Mouse (Mus musculus) right cerebral cortex, postnatal 36 days (tissue): ENCODE data around the gene Susd5.
"Not testable (repeated sequence)": the region's sequence is repeated elsewhere in the genome, so short reads cannot be mapped to it uniquely, and the experiment has no call there.

Experiments
- DNase-seq, 2 experiments: peaks; one replicate each; pipeline ENCODE4 v3.0.0; 2022; ENCODE audit warnings: low spot score in 2 of 2, mixed read lengths in 1 of 2

Susd5 gene

DNA sequence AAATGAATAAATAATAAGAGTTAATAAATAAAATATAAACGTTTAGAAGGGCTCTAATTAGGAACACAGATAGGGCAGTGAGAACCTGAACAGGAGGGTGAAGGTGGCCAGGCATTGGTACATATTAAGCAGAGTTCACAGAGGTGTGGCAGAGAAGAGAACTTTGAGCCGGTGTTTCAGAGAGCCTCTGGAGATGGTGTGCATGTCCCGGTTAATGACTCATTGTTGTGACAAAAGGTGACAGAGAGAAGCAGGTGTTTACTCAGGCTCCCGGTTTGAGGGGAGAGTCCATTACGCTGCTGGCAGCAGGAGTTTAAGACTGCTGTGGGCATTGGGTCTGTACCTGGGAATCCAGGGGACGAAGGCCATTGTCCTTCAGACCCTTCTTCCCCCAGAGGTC, 12.4 kb downstream of the Susd5 start:
- no peak for DNase-seq

DNA sequence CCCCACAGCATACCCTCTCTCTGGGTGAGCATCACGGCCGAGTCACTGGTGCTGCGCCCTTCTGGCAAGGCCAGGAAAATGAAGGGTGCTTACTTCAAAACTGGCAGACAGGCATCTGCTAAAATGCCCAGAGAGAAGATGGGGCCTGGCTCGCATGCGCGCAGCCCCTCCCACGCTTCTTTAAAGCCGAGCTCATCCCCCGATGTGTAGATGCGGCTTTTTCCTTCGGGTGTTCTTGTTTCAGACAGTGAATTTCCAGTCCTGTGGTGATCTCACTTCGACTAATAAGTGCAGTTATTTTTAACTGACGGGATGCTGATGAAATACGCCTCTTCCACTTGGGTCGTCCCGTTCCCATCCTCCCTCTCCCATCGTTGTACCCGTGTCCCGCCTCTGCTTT, 16.7 kb downstream of the Susd5 start:
- peak; percentile 22 to 61 for DNase-seq

DNA sequence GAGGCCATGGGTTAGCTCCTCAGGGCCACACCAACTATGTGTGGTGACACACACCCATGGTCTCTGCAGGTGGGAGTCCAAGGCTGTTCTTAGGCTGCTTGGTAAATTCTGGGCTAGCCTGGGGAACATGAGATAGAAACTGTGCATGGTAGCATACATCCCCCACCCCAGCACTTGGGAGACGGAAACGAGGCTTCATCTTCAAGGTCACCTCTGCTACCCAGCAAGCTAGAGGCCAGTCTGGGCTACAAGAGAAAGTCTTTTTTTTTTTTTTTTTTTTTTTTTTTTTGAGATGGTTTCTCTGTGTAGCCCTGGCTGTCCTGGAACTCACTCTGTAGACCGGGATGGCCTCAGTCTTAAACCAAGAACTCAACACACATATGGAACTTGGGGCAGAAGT, 29.5 kb downstream of the Susd5 start:
- no peak for DNase-seq

DNA sequence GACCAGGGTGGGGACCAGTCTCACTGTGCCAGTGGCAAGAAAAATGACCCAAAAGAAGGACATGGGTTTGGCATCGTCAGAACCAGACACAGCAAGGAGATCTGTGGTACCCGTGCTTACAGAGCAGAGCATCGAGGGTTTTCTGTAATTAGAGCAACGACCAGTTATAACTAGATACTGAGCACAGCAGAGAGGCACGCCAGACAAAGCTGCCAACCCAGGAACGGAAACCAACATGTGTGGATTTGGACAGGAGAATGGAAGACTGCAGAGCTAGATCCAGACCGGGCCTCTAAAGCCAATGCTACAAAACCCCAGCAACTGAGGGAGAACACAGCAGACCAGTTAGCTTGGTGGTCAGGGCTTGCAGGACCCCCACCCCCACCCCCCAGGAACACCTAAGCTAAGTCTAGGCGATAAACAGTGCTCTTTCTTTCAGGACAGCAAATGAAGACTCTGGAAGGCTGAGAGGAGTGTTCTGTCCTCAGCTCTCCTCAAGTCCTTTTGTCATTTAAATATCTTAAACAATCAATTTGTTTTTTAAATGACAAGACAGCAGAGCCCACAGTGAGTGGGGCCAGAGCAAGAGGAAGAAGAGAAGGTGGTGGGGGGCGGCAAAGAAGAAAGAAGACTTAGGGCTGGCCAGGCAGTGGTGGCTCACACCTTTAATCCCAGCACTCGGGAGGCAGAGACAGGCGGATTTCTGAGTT, 30.3 kb downstream of the Susd5 start:
- DNase-seq: no peak

DNA sequence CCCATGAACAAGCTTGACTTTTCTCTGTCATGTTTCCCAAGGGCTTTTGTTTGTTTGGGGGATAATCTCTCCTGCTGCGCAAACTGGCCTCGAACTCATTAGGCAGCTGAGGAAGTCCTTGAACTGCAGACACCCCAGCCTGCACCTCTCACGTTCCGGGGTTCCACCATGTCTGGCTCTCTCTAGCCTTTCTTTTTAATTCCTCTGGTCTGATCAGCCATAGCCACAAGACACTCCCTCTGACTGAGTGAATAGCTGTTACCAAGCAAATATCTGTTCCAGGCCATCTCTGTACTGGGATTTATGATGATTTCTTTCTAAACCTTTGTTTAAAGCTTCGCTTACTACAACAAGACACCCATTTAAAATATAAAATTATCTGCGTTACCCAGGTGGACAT, 31.9 kb downstream of the Susd5 start:
- DNase-seq: not testable (repeated sequence)

DNA sequence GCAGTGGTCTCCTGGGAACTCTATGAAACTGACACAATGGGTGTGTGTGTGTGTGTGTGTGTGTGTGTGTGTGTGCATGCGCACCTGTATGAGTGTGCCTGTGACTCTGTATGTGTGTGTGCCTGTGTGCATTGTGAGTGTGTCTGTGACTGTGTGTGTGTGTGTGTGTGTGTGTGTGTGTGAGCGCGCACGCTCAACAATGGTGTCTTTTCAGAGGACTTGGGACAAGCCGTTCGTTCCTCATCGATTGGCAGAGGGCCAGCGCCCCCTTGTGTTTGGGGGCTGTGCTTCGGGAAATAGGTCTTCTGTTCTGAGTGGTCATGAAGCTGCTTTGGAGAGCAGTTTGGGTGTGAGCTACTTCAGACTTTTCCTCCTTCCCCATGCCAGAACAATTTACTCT, 35.2 kb downstream of the Susd5 start:
- DNase-seq: peak in 1 of 2 experiments; percentile 13

DNA sequence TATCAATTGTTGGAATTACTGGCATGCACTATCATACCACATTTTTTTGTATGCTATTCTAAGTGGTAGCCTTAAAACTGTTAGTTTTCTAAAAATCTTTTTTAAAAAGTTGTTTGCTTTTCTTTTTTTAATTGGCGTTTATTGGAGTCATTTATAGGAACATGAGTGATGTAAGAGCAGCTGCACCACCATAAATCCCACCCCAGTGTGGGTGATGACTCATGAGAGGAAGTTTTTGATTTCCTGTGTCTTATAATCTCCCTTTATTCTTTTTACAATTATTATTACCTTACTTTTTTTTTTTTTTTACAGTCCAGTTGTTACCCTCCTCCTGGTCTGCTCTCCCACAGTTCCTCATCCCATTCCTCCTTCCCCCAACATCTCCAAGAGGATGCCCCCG, 37.9 kb downstream of the Susd5 start:
- no peak for DNase-seq

DNA sequence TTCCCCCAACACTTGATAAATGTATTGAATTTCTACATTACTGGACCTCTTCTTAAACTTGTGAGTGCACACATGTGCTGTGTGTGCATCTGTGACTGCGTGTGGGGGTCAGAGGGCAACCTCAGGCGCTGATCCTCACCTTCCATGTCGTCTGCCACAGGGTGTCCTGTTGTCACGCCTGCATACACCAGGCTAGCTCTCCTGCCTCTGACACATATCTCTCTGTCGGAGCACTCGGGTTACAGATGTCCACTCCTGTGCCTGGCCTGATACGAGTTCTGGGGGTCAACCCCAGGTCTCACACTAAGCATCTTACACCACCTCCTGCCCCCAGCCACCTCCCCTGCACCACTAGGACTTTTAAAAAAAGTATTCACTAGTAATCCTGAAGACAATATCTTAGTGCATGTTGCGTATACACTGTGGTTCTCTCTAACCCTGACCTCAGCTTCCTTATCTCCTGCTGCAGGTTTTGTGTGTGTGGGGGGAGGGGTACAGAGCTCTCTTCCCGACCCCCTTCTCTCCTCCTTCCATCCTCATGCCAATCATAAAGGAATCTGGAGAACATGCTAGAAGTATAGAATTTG, 41.9 kb downstream of the Susd5 start:
- no peak for DNase-seq

DNA sequence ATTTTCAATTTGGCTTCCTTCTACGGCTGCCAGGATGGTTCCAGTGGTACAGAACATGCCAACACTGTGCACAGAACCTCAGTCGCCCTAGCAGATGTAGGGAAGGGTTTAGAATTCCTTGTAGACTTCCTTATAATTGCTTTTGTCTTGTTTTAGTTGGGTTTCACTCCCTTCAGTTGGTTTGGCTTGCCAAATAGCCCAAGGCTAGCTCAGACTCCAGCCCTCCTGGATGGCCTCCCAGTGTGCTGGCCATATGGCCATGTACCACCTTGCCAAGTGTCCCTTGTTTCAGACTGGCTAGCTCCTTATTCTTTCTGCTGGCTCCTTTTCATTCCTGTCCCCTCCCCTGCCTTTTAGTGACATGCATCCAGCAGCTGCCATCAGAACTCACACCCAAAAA, 53.3 kb downstream of the Susd5 start:
- DNase-seq: no peak

DNA sequence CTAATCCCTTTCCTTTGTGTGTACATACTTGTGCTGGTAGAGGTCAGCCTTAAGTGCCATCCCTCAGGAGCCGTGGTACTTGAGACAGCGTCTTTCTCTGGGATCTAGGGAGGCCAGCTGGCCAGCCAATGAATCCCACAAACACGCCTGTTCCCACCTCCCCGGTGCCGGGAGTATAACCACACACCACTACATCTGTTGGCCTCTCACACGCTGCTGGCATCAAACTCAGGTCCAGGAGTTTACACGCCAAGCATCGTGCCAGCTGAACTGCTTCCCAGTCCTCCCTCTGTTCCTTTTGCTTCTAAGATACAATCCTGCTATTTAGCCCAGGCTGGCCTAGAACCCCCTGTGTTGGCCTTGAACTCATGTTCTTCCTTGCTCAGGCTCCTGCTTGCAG, 54.2 kb downstream of the Susd5 start:
- no peak for DNase-seq

DNA sequence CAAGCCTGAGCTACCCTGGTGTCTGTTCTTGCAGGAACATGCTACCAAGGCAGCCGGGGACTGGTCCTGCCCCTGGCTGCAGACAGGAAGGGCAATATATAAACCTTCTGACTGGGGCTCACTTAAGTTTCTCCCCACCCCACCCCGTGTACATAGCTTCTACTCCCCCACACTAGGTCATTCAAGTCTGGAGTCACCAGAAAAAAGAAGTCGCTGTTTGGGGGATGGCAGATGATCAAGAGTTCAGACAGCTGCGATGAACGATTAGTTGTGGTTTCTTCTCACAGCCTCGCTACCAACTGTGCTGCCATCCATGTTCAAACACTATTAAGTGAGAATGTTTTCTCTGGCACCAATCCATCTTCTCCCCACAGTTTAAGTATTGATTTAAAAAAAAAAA, 55.3 kb downstream of the Susd5 start:
- DNase-seq: no peak

DNA sequence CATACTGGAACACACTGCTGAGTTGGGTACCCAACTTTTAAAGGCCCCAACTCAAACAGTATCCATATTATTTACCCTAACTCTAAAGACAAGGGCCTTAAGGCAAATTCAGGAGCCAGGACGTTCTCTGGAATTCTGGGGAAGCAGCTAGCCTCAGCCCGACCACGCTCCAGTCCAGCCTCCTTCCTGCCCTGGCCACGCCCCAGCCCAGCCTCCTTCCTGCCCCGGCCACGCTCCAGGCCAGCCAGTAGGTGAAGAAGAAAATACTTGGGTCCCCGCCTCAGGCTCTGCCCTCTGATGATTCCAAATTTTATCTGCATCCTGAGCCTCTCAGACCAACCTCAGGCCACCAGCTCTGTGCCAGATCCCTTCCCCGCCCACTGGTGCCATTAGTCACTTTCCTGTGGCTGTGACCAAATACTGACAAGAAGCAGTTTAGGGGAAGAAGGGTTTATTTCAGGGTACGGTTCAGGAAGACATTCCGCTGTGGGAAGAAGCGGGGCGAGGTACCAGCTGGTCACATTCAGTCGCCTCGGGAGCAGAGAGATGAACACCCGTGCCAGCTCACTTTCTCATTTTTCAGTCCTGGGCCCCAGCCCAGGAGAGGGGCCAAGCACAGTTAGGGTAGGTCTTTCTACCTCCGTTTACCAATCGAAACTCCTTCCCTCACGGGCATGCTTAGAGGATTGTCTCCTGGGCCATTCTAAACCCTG, 57.1 kb downstream of the Susd5 start:
- DNase-seq: no peak

DNA sequence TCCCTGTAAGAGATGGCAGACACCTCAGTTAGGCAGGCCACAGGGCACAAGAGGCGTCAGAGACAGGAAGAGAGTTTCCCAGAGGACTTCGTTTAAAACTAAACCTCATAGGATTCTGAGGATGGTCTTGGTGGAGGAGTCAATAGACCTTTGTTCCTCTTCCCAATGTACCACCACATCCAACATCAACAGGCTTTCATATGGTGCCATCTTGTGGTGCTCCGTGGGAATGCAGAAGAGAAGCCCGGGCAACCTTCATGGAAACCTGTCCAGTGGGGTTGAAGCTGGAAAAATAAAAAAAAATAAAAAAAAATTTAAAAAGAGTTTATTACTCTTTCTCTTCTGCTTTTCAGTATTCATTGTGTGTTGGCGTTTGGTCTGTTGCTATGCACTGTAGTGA, 59.7 kb downstream of the Susd5 start:
- peak; percentile 39 to 43 for DNase-seq

DNA sequence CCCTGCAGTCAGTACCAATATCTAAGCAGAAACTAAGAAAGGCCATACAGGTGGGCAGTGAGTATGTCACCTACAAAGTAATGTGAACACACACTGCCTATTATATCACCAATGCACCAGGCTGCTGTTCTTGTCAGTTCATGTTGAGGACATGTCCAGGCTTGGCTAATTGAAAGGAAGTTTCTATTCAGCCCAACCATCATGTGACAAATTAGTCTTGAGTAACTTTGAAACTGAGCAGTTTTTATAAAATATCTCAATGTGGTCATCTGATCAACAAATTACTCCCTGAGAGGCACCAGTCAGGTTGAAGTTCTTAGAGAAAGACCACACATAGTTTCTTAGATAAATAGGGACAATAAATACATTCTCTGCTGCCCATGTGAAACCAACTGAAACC, 65.9 kb downstream of the Susd5 start:
- not testable (repeated sequence) for DNase-seq

DNA sequence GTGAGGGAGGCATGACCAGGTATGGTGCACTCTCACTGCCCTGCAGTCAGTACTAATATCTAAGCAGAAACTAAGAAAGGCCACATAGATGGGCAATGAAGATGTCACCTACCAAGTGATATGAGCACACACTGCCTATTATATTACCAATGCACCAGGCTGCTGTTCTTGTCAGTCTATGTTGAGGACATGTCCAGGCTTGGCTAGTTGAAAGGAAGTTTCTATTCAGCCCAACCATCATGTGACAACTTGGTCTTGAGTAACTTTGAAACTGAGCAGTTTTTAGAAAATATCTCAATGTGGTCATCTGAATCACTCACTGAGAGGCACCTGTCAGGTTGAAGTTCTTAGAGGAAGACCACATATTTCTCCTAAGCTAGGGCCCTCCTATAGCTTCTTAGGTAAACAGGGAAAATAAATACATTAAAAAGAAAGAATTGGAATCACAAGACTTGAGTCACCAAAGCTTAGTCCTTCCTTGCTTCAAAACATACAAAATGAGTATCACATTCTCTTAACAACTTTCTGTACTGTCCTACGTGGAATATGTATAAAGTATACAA, 72.4 kb downstream of the Susd5 start:
- DNase-seq: not testable (repeated sequence)
